10 mouse cellular contexts compared by ENCODE assay signal in genomic region chr6:50187955-50188354, GRCm38 (mm10).
DNase-seq lines count a peak whose midpoint lies in the region; ATAC-seq and TF ChIP-seq lines count a peak whose summit lies in the region.
"Had no signal": no experiment of that assay in that cellular context is flagged by ENCODE, and none has a peak within 500 bp of the region (broad histone marks: within the 10 kb centered on the region; RNA-seq: fewer than 3 reads in every experiment).

No protein-coding gene starts in this region.

- WGBS in lung, embryonic 14.5 days, result 71% methylated on average over 4 of the region's 4 CpGs
- WGBS in heart, embryonic 15.5 days, result 48% methylated on average over 4 of the region's 4 CpGs
- 89% methylated on average over 4 of the region's 4 CpGs for WGBS in hindbrain, postnatal 0 days
- WGBS in hindbrain, embryonic 16.5 days, result 90% methylated on average over 4 of the region's 4 CpGs

- H3K4me2 ChIP-seq in lung, embryonic 14.5 days, result no peak overlapping the region
- H3K4me2 ChIP-seq in heart, embryonic 15.5 days, result peak overlapping the region; percentile 53
- no peak overlapping the region for H3K4me2 ChIP-seq in hindbrain, postnatal 0 days (ENCODE audit: low read depth, low read length)
- H3K4me2 ChIP-seq in hindbrain, embryonic 16.5 days (ENCODE audit: low read length), result no peak overlapping the region
- H3K4me2 ChIP-seq: embryonic facial prominence, embryonic 12.5 days; midbrain, embryonic 12.5 days had no signal

- no peak overlapping the region for H3K9ac ChIP-seq in lung, embryonic 14.5 days
- H3K9ac ChIP-seq in heart, embryonic 15.5 days, result no peak overlapping the region
- H3K9ac ChIP-seq in hindbrain, postnatal 0 days (replicated peaks; ENCODE audit: low read length), result no peak overlapping the region
- no peak overlapping the region for H3K9ac ChIP-seq in hindbrain, embryonic 16.5 days (ENCODE audit: low read depth, low read length)
- H3K9ac ChIP-seq: embryonic facial prominence, embryonic 12.5 days; midbrain, embryonic 12.5 days had no signal

- H3K27ac ChIP-seq in gastrocnemius, adult 2 months, result peak overlapping the region; percentile 90
- H3K27ac ChIP-seq in lung, embryonic 14.5 days (ENCODE audit: low read depth), result no peak overlapping the region
- peak overlapping the region; percentile 76 for H3K27ac ChIP-seq in heart, embryonic 15.5 days
- H3K27ac ChIP-seq in hindbrain, postnatal 0 days, result no peak overlapping the region
- no peak overlapping the region for H3K27ac ChIP-seq in hindbrain, embryonic 16.5 days (ENCODE audit: low read depth, low read length)
- H3K27ac ChIP-seq: embryonic facial prominence, embryonic 12.5 days; midbrain, embryonic 12.5 days had no signal

- peak overlapping the region; percentile 63 for H3K4me3 ChIP-seq in gastrocnemius, adult 2 months
- H3K4me3 ChIP-seq in lung, embryonic 14.5 days (ENCODE audit: low read depth, low read length), result no peak overlapping the region
- H3K4me3 ChIP-seq in heart, embryonic 15.5 days, result peak overlapping the region; percentile 12; the same call in 1 of the 2 replicates
- H3K4me3 ChIP-seq in hindbrain, postnatal 0 days (ENCODE audit: low read length), result no peak overlapping the region
- no peak overlapping the region for H3K4me3 ChIP-seq in hindbrain, embryonic 16.5 days (ENCODE audit: low read length)
- H3K4me3 ChIP-seq: embryonic facial prominence, embryonic 12.5 days; midbrain, embryonic 12.5 days had no signal

- H3K27me3 ChIP-seq in lung, embryonic 14.5 days (ENCODE audit: insufficient read depth, low read length), result no peaks in the 10 kb centered on the region
- H3K27me3 ChIP-seq in heart, embryonic 15.5 days, result no peaks in the 10 kb centered on the region
- no peaks in the 10 kb centered on the region for H3K27me3 ChIP-seq in splenic B cell, adult 2 months (ENCODE audit: control insufficient read depth, insufficient read depth, low read length, poor library complexity, severe bottlenecking)
- no peaks in the 10 kb centered on the region for H3K27me3 ChIP-seq in hindbrain, postnatal 0 days (ENCODE audit: insufficient read depth, low read length)
- H3K27me3 ChIP-seq in hindbrain, embryonic 16.5 days (replicated peaks; ENCODE audit: control insufficient read depth, insufficient read depth, low read length), result no peaks in the 10 kb centered on the region
- H3K27me3 ChIP-seq: embryonic facial prominence, embryonic 12.5 days; midbrain, embryonic 12.5 days had no signal

- no peak for TF ChIP-seq CTCF in gastrocnemius, adult 2 months (IDR thresholded peaks at IDR 0.05)
- no peak for TF ChIP-seq CTCF in lung, embryonic 14.5 days (IDR thresholded peaks at IDR 0.05; ENCODE audit: low read depth)
- no peak for TF ChIP-seq CTCF in hindbrain, postnatal 0 days (IDR thresholded peaks at IDR 0.05; ENCODE audit: low read depth)

- ATAC-seq in lung, embryonic 14.5 days (ENCODE audit: insufficient read depth), result no peak
- no peak for ATAC-seq in heart, embryonic 15.5 days (replicated peaks; ENCODE audit: insufficient number of reproducible peaks, insufficient read depth, low FRiP score, low read depth)
- no peak for ATAC-seq in hindbrain, postnatal 0 days
- no peak for ATAC-seq in hindbrain, embryonic 16.5 days

- peak; percentile 20 for DNase-seq in gastrocnemius, adult 2 months
- no peak for DNase-seq in gastrocnemius, postnatal 14 days
- peak; percentile 17 for DNase-seq in lung, embryonic 14.5 days
- no peak for DNase-seq in lung, postnatal 10 days
- DNase-seq in splenic B cell, adult 2 months (ENCODE audit: low read depth, low spot score), result peak; percentile 33
- no peak for DNase-seq in hindbrain, postnatal 0 days (ENCODE audit: low spot score)

- no peaks in the 10 kb centered on the region for H3K9me3 ChIP-seq in lung, embryonic 14.5 days (ENCODE audit: low read depth, low read length)
- H3K9me3 ChIP-seq in heart, embryonic 15.5 days (replicated peaks), result no peaks in the 10 kb centered on the region
- no peaks in the 10 kb centered on the region for H3K9me3 ChIP-seq in hindbrain, postnatal 0 days (ENCODE audit: low read length)
- no peaks in the 10 kb centered on the region for H3K9me3 ChIP-seq in hindbrain, embryonic 16.5 days (ENCODE audit: control insufficient read depth, low read length)
- H3K9me3 ChIP-seq: embryonic facial prominence, embryonic 12.5 days; midbrain, embryonic 12.5 days had no signal

- H3K4me1 ChIP-seq in lung, embryonic 14.5 days (ENCODE audit: insufficient read depth), result no peaks in the 10 kb centered on the region
- peaks cover 29% of the 10 kb centered on the region for H3K4me1 ChIP-seq in heart, embryonic 15.5 days (replicated peaks)
- no peaks in the 10 kb centered on the region for H3K4me1 ChIP-seq in hindbrain, postnatal 0 days (ENCODE audit: insufficient read depth, low read length)
- no peaks in the 10 kb centered on the region for H3K4me1 ChIP-seq in hindbrain, embryonic 16.5 days (ENCODE audit: control insufficient read depth, insufficient read depth, low read depth, low read length)
- H3K4me1 ChIP-seq: embryonic facial prominence, embryonic 12.5 days; midbrain, embryonic 12.5 days had no signal

- intact Hi-C loops in gastrocnemius, adult 2 months (cut with DNase I), result loop anchor here (2.0 to 10.0 kb wide), 2 partner anchors 77 to 263 kb away; partner anchors contain the start of gene Mpp6
- intact Hi-C loops in gastrocnemius, postnatal 14 days (cut with DNase I; ENCODE audit: low total_unique reads), result loop anchor here (5.0 kb wide), 1 partner anchor 76 kb away; the partner anchor contains the start of gene Mpp6

- H3K36me3 ChIP-seq in lung, embryonic 14.5 days (ENCODE audit: insufficient read depth), result peaks cover 27% of the 10 kb centered on the region
- H3K36me3 ChIP-seq in heart, embryonic 15.5 days, result peaks cover 18% of the 10 kb centered on the region; the same call in 1 of the 2 replicates
- no peaks in the 10 kb centered on the region; the same call in none of the 2 replicates for H3K36me3 ChIP-seq in splenic B cell, adult 2 months (ENCODE audit: control insufficient read depth, insufficient read depth, low read length, poor library complexity, severe bottlenecking)
- H3K36me3 ChIP-seq in hindbrain, postnatal 0 days (ENCODE audit: insufficient read depth, low read length), result no peaks in the 10 kb centered on the region
- peaks cover 3% of the 10 kb centered on the region; the same call in 1 of the 2 replicates for H3K36me3 ChIP-seq in hindbrain, embryonic 16.5 days (ENCODE audit: control insufficient read depth, insufficient read depth, low read length)

Comparison
In these comparisons a context has a peak if more than half of its experiments do, and no peak if none do; other contexts are left out.
1. DNase-seq: peak in gastrocnemius, adult 2 months (single experiment), lung, embryonic 14.5 days (single experiment) and splenic B cell, adult 2 months (single experiment); none in gastrocnemius, postnatal 14 days (single experiment), lung, postnatal 10 days (single experiment) and hindbrain, postnatal 0 days (single experiment).
2. H3K27ac ChIP-seq: peak in gastrocnemius, adult 2 months (single experiment) and heart, embryonic 15.5 days (single experiment); none in lung, embryonic 14.5 days (single experiment), hindbrain, postnatal 0 days (single experiment) and hindbrain, embryonic 16.5 days (single experiment).
3. H3K4me3 ChIP-seq: peak in gastrocnemius, adult 2 months (single experiment) and heart, embryonic 15.5 days (single experiment); none in lung, embryonic 14.5 days (single experiment), hindbrain, postnatal 0 days (single experiment) and hindbrain, embryonic 16.5 days (single experiment).